Mouse (Mus musculus): ENCODE results near the gene Tpcn1.

Gene Tpcn1

DNA sequence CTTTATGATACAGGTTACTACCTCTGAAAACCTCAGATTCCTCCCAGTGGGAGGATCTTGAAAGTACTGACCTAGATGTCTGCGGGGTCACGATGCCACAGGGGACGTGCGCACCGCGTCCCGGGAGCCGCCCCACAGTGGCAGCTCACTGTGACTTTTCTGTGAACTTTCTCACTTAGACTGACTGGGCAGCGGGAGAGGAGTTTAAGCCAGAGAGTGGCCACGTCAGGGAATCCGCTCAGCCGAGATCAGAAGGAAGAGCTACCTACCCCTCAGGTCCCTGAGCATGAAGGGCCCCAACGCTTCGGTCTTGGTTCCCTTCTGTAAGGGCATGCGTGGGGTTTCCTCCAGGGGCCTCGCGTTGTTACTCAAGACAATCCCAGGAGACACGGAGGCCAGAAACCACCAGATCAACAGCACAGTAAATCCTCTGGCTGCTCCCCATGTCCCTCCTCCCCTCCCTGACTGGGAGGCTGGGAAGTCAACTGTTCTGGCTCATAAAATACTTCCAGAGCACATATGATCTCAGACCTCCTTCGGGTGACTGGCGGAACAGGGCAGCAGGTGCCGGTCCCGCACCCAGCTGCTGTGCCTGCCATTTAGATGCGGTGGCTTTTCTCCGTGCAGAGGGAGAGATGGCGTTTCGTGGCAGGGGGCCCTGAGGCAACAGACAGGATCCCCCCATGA is 9.1 kb downstream of the Tpcn1 start:
- no peak for DNase-seq (ENCODE audit: low spot score in 2 of 2)

- DNase-seq (ENCODE audit: low spot score in 2 of 2) = no peak
These were observed 9.9 kb downstream of the Tpcn1 start for GRCm38 (mm10) chr5:120578504-120579081.

- DNase-seq (ENCODE audit: low spot score in 2 of 2) = no peak
These were observed 10.5 kb downstream of the Tpcn1 start for GRCm38 (mm10) chr5:120577935-120578441.

- DNase-seq (ENCODE audit: low spot score in 2 of 2) = no peak
These were observed 11.6 kb downstream of the Tpcn1 start for GRCm38 (mm10) chr5:120576781-120577301.

GRCm38 (mm10) chr5:120574469-120575063 is 13.9 kb downstream of the Tpcn1 start:
- no peak for DNase-seq (ENCODE audit: low spot score in 2 of 2)

GRCm38 (mm10) chr5:120571056-120571740 is 17.3 kb downstream of the Tpcn1 start:
- DNase-seq (ENCODE audit: low spot score in 2 of 2) = no peak

DNA sequence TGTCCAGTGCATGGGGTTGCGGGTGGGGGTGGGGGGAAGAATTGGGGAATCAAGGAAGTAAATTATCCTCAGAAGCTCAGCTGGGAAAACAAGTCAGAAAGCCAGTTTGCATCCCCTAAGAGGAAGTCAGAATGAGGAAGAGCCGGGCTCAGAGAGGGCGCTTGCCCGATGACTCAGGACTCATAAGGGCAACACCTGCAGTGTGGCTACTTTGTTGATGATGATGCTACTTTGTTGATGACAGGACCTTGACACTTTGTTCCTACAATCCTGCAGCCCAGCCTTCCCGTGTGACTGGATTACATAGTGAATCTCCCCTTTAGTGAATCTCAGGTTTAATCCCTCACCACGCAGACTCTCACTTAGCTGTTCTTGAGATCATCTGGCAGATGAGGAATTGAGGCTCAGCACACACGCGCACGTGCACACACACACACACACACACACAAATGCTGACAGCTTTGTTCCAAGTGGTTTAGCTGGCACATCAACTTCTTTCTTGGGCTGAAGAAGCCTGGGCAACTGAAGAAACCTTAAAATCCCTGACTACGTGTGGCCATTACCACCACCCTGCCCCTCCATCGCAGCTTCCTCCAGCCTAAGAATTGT is 18.1 kb downstream of the Tpcn1 start:
- DNase-seq (ENCODE audit: low spot score in 2 of 2) = no peak

GRCm38 (mm10) chr5:120569791-120570190 is 18.7 kb downstream of the Tpcn1 start:
- no peak for DNase-seq (ENCODE audit: low spot score in 2 of 2)

DNA sequence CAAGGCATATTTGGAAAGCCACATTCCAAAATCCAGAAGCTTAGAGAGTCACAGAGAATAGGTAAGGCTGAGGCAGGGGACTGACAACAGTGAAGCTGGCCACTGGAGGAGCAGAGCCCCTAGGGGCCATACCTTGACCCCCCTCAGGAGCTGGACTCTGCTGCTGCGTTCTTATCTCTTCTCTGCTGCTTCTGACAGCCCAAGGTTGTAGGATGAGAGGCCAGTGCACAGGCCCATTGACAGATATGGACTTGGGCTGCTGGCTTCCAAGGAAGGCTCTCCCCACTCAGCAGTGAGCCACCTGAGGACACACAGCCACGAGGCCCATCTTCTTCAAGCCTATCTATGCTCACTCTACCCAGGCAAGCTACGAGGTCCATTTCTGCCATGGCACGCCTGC is 19.5 kb downstream of the Tpcn1 start:
- DNase-seq (ENCODE audit: low spot score in 2 of 2) = no peak

DNA sequence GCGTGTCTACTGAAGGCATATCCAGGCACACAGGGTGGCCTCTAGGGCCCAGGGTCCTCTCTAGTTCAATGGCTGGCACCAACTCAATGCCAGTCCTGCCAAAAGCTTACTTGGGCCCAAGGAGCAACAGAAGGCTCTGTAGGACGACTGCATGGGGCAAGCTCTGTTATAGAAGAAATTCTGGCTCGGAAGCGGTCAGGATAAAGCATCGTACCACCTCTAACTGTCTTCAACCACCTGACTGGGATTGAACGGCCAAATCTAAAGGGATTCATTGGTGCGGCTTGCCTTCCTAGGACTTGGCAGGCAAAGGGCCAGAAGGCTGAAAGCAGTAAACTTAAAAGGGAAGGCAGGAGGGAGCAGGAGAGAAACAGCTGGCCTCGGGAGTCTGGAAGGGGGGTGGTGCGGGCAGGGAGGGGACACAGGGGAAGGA is 20.1 kb downstream of the Tpcn1 start:
- DNase-seq (ENCODE audit: low spot score in 2 of 2) = no peak

DNA sequence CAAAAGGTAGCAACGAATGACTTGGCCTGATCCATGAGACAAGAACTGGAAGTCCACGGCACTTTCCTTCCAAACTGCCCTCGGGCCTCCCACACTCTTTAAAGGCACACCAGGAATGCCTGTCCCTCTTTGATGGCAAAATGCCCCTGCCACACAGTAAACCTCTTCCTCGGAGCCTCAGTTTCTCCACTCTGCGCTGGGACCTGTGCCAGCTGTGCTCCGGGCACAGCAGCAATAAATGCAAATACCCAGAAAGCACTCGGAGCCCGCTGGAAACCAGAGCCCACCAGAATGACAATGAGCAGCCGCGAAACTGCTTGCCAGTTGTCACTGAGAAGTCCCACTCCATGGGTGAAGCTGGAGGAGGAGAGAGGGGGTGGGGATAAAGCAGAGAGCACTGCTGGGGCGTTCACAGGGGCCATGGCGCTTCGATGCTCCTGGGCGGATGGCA is 20.7 kb downstream of the Tpcn1 start:
- no peak for DNase-seq (ENCODE audit: low spot score in 2 of 2)

DNA sequence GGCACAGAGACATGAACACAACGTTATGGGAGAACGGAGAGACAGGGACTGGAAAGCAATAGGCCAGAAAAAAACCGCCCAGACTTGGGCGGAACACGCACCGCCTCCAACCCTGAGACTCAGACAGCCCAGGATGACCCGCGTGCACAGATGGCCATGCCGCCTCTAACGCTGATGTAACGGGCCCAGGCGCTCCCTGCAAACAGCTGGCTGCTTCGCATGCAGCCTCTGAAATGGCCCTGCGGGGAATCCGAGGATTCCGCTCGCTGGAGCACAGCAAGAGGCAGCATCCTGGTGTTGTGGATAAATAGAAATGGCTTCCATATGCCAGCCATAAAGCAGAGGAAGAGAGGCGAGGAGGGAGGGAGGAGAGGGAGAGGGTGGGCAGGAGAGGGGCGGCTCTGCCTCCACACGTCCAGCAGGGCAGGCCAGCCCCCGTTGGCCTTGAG is 21.2 kb downstream of the Tpcn1 start:
- DNase-seq (ENCODE audit: low spot score in 2 of 2) = no peak

DNA sequence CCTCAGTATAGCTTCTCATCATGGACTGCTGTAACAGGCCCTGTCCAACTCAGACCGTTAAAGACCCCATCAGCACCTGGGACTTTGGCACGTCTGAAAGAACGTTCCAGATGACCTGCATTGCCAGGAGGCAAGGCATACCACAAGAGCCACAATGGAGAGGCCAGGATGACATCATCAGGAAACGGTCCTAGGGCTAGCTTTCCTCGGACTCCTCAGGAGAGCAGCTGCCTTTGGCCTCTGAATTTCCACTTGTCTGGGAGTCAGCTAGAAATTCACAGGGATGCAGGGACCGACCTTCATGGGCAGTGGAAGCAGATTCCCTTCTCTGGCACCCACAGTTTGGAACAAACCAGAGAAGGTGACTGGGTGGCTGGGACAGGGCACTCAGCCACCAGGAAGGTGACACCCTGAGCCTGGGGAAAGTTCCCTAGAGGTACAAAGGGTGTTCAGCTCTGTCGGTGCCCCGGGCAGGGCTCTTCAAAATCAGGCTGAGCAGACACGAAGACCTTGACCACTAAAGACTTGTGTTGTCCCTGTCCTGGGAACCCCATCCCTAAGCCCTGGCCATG is 21.7 kb downstream of the Tpcn1 start:
- DNase-seq (ENCODE audit: low spot score in 2 of 2) = no peak

GRCm38 (mm10) chr5:120566101-120566500 is 22.4 kb downstream of the Tpcn1 start:
- DNase-seq (ENCODE audit: low spot score in 2 of 2) = peak in 1 of 2 experiments; percentile 58

- DNase-seq (ENCODE audit: low spot score in 2 of 2) = no peak
These were observed 23.1 kb downstream of the Tpcn1 start for GRCm38 (mm10) chr5:120565171-120565905.

DNA sequence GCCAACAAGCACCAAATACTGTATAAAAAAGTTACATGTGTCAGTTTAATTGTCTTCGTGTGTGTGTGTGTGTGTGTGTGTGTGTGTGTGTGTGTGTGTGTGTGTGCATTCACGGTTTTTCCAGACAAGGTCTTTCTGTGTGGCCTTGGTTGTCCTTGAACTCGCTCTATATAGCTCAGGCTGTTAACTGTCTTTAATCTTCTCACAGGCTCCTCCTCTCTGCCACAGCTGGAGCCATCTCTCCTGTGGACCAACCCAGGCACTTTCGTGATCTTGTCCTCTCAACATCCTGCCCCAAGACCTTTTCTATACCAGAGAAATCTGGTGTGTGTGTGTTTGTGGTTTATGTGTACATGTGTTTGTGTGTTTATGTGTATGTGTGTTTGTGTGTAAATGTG is 24.6 kb downstream of the Tpcn1 start:
- DNase-seq (ENCODE audit: low spot score in 2 of 2) = no peak

DNA sequence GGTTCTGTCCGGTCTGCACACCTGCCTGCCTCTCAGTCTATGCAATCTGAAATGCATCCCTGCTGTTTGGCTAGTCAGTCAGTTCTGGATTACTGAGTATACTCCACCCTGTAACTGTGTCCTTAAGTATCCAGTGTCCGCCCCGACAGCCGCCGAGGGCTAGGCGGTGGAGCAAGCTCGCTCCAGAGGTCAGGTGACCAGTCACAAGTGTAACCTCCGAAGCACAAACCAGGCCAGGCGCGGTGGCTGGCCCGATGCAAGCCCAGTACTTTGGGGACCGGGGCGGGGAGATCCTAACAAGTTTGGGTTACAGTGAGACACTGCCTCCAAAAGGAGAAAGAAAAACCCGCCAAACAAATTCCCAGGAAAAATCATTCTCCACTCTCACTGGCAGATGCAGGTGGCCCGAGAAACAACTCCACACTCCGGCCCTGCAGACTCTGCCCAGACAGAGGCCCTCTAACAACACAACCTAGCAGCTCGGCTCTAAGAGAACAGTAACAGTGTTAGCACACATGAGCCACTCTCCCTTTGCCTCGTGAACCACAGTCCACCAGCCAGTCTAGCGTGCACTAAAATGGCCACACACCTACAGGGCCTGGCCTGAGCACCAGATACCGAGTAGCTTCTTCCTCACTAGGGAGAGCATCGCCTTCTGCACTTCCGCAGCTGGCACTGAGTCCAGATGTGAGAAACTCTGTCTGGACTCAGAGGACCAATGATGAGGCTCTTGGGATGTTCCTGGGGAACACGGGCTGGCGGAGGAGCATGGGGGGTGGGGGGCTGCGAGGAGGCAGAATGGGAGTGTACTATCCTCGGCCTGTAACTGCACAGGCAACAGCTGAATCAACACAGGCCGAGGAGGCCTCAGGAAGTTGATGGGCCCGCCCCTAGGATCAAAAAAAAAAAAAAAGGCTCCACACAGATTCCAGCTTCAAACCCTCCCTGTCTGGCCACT is 25.2 kb downstream of the Tpcn1 start:
- no peak for DNase-seq (ENCODE audit: low spot score in 2 of 2)

GRCm38 (mm10) chr5:120560616-120561311 is 27.7 kb downstream of the Tpcn1 start:
- DNase-seq (ENCODE audit: low spot score in 2 of 2) = no peak

- DNase-seq (ENCODE audit: low spot score in 2 of 2) = no peak
These were observed 28.3 kb downstream of the Tpcn1 start for GRCm38 (mm10) chr5:120560129-120560615.
